Mouse (Mus musculus): ENCODE results near the gene 5530400C23Rik. TPM values are rescaled to one million over a fixed set of nuclear protein-coding genes. Genes with fewer than 3 reads are reported as not detected.
"Not testable (repeated sequence)": the region's sequence is repeated elsewhere in the genome, so short reads cannot be mapped to it uniquely, and the experiment has no call there.

The 5530400C23Rik gene
- total RNA-seq (2014; fragmentation: Nextera tagmentation) = not detected in 2 replicates
- 0.23 TPM in 1 of 2 replicates, not detected in the other for total RNA-seq (2017)
- polyA plus RNA-seq (2012) = not detected in 2 replicates

GRCm38 (mm10) chr6:133291916-133292315 lies at the start of gene 5530400C23Rik:
5530400C23Rik (plus strand) TSS chr6:133292216.
- H3K4me3 ChIP-seq (ENCODE audit: low read depth, low read length); H3K27me3 ChIP-seq (ENCODE audit: insufficient read depth, low read length); H3K36me3 ChIP-seq (replicated peaks); H3K4me1 ChIP-seq (ENCODE audit: insufficient read depth, low read depth, low read length); H3K9me3 ChIP-seq (replicated peaks); ATAC-seq (ENCODE audit: extremely low read depth, insufficient number of reproducible peaks, low FRiP score, poor library complexity, severe bottlenecking); DNase-seq (ENCODE audit: low spot score): not testable (repeated sequence)

DNA sequence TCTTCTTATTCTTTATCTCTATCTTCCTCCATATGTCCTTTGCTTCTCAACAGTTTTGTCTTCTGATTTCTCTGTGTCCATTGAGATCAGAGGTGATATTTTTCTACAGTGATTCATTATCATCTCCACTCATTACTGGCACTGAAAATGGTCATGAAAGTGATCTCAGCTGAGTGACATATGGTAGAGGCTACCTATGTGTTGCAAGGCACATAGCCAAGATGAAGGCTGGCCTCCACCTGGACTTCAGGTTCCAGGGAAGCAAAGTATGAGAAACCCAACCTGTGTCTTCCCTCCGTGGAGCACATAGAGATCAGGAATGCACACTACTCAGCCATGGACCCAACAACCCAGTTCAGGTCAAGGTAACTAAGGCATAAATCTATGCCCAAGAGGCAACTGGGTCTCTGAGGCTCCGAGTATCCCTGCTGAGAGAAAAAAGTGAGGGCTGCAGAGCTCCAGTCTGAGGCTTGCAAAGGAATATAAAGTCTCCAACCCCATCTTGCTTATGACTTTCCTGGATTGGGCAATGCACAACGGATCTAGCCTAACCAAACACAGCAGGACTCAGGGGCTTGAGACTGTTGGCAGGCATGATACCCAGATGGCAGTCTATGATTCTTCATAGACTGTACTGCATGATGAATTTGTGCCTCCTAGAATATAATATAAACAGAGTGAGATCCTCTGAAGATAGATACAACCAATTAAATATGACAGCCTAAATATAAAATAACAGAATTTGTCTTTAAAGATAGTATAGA lies 14.1 kb downstream of the 5530400C23Rik start:
- no peak for DNase-seq (ENCODE audit: low spot score)
- Histone ChIP-seq H3K4me3 (ENCODE audit: low read depth, low read length) (no peak overlapping the region), H3K27me3 (ENCODE audit: insufficient read depth, low read length) (no peaks in the 10 kb centered on the region), H3K4me1 (ENCODE audit: insufficient read depth, low read depth, low read length) (no peaks in the 10 kb centered on the region), H3K9me3 (replicated peaks) (0 out of 2 replicates have a peak, but pooled peaks cover 3% of the 10 kb centered on the region), H3K36me3 (replicated peaks) (no peaks in the 10 kb centered on the region)
- TF ChIP-seq GATA1 (IDR thresholded peaks at IDR 0.05; ENCODE audit: borderline replicate concordance, low read length) (no peak), GATA2 (IDR thresholded peaks at IDR 0.05; ENCODE audit: borderline replicate concordance, low read depth, low read length) (no peak), POLR2AphosphoS5 (IDR thresholded peaks at IDR 0.05; ENCODE audit: insufficient replicate concordance, low read depth, low read length) (no peak), TAL1 (conservative IDR thresholded peaks at IDR 0.05; ENCODE audit: low read depth, low read length) (no peak), CTCF (IDR thresholded peaks at IDR 0.05; ENCODE audit: low read depth, low read length) (no peak)
- no peak for ATAC-seq (ENCODE audit: extremely low read depth, insufficient number of reproducible peaks, low FRiP score, poor library complexity, severe bottlenecking)

GRCm38 (mm10) chr6:133313896-133314295 lies 21.9 kb downstream of the 5530400C23Rik start:
- H3K4me1 ChIP-seq (ENCODE audit: insufficient read depth, low read depth, low read length); ATAC-seq (ENCODE audit: extremely low read depth, insufficient number of reproducible peaks, low FRiP score, poor library complexity, severe bottlenecking): not testable (repeated sequence)

DNA sequence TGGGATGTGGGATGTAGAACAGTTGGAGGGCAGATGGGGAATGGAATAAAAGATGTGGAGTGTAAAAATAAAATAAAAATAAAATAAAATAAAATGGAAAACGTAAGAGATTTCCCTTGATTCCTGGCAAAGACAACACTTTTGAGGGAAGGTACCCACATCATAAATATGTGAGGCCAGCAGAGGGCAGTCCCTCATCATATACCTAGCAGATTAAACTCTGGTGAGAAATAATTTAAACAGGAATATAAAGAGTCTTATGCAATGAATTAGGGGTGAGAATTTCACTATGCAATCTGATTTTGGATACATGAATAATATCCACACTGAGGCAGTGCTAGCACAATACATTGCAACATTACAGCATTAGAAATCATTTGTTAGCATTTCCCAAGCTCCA lies 46.5 kb downstream of the 5530400C23Rik start:
- Histone ChIP-seq H3K36me3 (replicated peaks) (no peaks in the 10 kb centered on the region), H3K9me3 (replicated peaks) (no peaks in the 10 kb centered on the region), H3K4me3 (ENCODE audit: low read depth, low read length) (no peak overlapping the region), H3K27me3 (ENCODE audit: insufficient read depth, low read length) (no peaks in the 10 kb centered on the region), H3K4me1 (ENCODE audit: insufficient read depth, low read depth, low read length) (no peaks in the 10 kb centered on the region)
- DNase-seq (ENCODE audit: low spot score) (no peak), ATAC-seq (ENCODE audit: extremely low read depth, insufficient number of reproducible peaks, low FRiP score, poor library complexity, severe bottlenecking) (no peak)
- no peak for TF ChIP-seq GATA2 (IDR thresholded peaks at IDR 0.05; ENCODE audit: borderline replicate concordance, low read depth, low read length)
- no peak for TF ChIP-seq TAL1 (conservative IDR thresholded peaks at IDR 0.05; ENCODE audit: low read depth, low read length)
- no peak for TF ChIP-seq POLR2AphosphoS5 (IDR thresholded peaks at IDR 0.05; ENCODE audit: insufficient replicate concordance, low read depth, low read length)
- TF ChIP-seq GATA1 (IDR thresholded peaks at IDR 0.05; ENCODE audit: borderline replicate concordance, low read length) = no peak
- TF ChIP-seq CTCF (IDR thresholded peaks at IDR 0.05; ENCODE audit: low read depth, low read length) = no peak

More at GRCm38 (mm10) chr6:133313896-133314295, 21.9 kb downstream of the 5530400C23Rik start:
- not testable (repeated sequence) for H3K9me3 ChIP-seq (replicated peaks); H3K27me3 ChIP-seq (ENCODE audit: insufficient read depth, low read length); H3K4me3 ChIP-seq (ENCODE audit: low read depth, low read length); DNase-seq (ENCODE audit: low spot score); H3K36me3 ChIP-seq (replicated peaks)

DNA sequence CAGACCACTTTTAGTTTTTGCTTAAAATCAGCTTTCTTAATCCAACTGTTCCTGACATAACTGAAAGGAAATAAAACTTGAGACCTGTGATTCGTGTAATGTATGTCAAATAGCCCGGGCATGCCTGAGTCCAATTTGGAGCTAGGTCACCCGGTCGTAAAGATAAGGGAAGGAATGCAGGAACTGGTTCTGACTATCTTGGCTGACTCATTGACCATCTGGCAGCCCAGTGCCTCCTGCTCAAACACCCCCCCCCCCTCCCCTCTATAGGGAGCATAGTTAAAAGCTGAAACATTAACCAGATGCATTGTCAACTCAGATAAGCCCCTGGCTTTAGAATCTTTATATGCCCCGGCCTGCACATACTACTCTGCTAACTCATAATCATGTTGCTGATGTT lies 49.7 kb downstream of the 5530400C23Rik start:
- ATAC-seq (ENCODE audit: extremely low read depth, insufficient number of reproducible peaks, low FRiP score, poor library complexity, severe bottlenecking); H3K9me3 ChIP-seq (replicated peaks); H3K4me1 ChIP-seq (ENCODE audit: insufficient read depth, low read depth, low read length); H3K27me3 ChIP-seq (ENCODE audit: insufficient read depth, low read length); H3K4me3 ChIP-seq (ENCODE audit: low read depth, low read length); DNase-seq (ENCODE audit: low spot score); H3K36me3 ChIP-seq (replicated peaks): not testable (repeated sequence)

Other genes with a start within 250 kb of the 5530400C23Rik start
- gene Tas2r140, start 236.4 kb upstream of the 5530400C23Rik start, total RNA-seq (2014; fragmentation: Nextera tagmentation) = not detected in 2 replicates
- gene Tas2r140, start 236.4 kb upstream of the 5530400C23Rik start, total RNA-seq (2017) = not detected in 2 replicates
- gene Tas2r140, start 236.4 kb upstream of the 5530400C23Rik start, polyA plus RNA-seq (2012) = not detected in 2 replicates
- 67.6 and 107 TPM in 2 replicates for gene Smim10l1, start 187.3 kb upstream of the 5530400C23Rik start, total RNA-seq (2014; fragmentation: Nextera tagmentation)
- 103 and 133 TPM in 2 replicates for gene Smim10l1, start 187.3 kb upstream of the 5530400C23Rik start, total RNA-seq (2017)
- 54.8 and 67.7 TPM in 2 replicates for gene Smim10l1, start 187.3 kb upstream of the 5530400C23Rik start, polyA plus RNA-seq (2012)